Mouse (Mus musculus): Measurements from ENCODE around the gene Foxl1. TPM values are rescaled to one million over a fixed set of nuclear protein-coding genes. Genes with fewer than 3 reads are reported as not detected.

Foxl1 gene
- total RNA-seq, 2 experiments from 2014 or later: 0.10 to 0.18 TPM

DNA sequence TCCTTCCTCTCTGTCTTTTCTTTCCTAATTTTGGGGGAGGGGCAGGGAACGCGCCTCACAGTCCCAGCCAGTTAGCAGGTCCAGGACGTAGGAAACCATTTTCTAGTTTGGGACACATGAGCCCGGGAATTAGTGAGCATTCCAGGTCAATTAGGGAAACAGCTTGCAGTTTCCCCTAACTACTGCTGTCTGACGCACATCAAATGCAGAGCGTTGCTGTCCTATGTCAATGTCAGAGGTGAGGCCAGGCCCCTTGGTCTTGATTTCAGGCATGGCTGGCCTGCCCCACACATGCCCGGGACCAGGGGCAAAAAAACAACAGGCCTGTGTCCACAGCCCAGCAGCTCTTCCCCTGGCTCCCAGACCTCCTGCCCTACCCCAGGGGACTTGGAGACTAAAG lies 42.4 kb downstream of the Foxl1 start:
- DNase-seq: no peak

DNA sequence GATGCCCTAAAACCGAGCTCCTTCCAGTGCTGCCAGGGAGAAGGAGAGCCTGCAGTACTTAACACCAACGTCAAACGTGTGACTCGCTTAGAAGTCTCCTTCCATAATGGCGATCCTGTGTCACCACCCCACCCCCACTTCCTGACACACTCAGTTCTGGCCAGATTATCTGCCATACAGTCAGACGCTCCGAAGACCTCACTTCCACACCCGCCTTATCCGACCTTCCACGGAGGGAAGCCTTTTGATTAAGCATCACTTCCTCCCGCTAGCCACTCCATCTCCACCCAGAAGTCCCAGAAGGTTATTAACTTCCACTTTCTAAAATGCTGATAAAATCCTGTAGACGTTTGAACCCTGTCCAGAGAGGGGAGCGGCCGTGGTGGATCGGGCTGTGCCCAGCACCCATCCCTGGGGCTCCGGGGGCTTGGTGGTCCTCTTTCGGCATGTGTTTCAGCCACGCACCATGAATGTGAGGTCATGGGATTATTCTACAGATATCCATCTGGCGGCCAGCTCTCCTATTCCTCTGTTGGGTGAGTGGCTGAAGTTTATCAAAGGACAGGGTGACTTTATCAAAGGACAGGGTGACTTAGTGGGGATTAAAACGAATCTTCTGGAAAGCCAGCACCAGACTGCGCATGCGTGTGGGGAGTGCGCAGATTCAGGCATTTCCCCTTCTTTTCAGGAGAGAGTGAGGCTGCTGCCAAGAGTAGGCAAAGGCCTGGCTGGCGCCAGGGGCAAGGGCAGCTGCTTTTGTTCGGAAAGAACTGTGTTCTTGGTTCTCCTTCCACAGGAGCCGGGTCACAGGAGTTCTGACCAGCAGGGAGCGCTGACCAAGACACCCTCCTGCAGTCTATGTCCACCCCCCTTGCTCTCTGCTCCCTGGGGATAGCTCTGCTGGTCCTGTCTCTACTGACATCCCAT lies 43.1 kb downstream of the Foxl1 start:
- peak; percentile 81 to 87 for DNase-seq

DNA sequence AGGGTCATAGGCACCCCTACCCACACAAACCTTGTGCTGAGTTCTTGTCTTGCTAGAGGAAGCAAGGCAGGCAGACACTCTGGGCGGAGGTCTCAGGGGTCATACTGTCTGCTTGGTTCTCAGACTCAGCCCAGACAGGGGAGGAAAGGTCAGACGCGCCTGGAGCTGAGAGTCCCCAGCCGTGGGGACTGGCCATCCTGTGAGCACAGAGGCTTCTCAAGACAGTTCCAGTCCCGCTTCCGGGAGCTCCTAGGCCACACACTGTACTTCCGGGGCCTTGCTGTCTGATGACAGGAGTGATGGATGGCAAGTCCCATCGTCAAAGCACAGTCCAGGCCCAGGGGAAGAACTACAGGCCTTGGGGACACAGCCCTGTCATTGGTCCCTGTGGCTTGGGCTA lies 44.8 kb downstream of the Foxl1 start:
- no peak for DNase-seq

DNA sequence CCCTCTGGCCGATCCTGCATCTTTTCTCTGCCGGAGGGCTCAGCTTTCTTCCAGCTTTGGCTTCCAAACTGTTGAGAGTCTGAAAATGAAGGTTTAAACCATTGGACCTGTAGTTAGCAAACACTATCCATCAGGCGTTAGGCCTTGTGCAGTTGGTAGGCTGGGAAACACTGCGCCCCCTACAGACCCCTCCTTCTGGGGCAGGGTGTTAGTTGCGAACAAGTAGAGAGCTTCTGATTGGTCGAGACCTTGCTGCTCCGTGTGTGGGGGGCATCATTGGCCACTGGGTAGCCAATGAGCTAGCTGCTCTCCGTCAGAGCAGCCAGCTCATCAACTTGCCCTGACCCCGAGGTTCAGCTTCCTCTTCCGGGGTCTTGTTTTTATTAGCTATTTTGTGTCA lies 46.4 kb downstream of the Foxl1 start:
- DNase-seq: no peak

DNA sequence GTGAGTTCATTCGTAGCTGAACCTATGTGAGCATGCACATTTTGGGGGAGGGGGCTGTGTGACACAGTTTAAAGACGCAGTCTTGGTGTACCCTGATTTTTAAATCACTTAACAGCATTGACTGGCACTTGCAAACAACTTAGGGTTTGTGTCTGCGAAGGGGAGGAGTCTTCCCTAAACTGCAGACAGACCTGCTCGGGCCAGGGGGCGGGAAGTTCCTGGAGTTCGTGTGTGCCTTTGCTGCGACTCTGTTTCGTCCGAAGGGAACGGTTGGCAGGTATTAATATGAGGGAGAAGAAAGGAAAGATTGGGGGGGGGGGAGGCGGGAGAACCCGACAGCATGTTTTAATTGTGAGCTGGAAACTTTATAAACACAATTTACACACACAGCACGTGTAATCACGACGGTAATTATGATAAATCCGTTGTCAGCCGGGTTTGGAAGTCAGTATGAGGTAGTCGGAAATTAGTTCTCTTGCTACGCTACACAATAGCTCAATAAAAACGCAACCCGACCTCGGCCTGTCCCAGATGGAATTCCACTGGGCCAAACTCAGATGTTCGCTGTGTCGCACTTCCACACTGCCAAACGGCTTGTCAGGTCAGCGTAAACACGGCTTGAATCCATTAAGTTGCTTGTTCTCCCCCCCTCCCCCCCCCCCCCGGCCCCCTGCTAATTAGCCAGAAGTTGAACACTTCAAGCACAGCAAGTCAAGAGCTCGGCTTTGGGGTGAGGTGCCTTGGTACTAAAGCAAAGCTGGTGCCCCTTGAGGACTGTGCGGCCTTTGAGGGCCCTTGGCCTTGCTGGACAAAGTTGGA lies 47.2 kb downstream of the Foxl1 start:
- DNase-seq: no peak

DNA sequence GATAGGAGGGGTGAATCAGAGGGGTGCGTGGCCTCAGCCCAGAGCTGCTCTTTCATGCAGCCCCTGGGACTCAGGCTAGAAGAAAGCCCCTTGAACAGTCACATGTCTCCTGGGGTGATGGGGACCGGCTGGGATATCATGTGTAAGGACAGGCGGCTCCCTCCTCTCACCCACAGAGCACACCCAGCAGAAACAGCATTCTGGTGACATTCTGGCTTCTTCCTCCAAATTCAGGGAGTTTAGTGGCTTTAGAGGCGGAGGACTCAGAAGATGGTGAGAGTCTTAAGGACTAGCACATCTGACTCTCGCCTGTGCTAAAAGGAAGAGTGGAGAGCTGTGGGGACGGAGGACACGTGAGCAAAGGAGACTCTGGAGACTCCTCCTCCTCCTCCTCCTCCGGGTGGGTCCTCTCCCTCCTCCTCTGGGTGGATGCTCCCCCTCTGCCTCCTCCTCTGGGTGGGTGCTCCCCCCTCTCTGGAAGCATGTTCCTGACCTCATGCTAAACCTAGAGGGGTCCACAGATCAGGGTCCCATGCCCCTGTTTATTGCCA lies 47.9 kb downstream of the Foxl1 start:
- DNase-seq: no peak

DNA sequence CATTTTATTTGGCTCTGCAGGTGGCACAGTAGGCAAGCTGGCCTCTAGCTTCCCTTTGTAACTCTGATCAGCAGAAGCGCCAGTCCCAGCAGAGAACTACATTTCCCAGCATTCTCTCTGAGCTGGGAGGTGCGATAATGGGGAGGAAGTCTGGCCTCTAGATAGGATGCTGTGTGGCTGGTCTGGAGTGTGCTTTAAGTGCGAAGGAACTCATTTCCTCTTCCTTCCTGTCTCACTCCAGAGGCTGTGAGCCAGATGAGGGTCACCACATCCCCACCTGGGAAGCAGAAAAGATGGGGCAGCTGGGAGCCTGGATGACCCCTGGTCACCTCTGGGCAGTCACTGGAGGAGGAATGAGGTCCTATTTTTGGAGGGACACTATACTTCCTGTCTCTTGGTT lies 48.6 kb downstream of the Foxl1 start:
- DNase-seq: peak; percentile 32 to 47

Small RNAs within 50 kb of the gene (microRNA-seq; reads per million reads assigned to microRNA genes)
- 0 reads per million in 2 experiments for gene Gm27530

Other genes with a start within 250 kb of the Foxl1 start
- gene Foxf1, start 43.6 kb upstream of the Foxl1 start, total RNA-seq (2021): under 1 TPM; 0.15 to 0.31 TPM
- 10 to 100 TPM; 12.7 to 13.0 TPM for gene Mthfsd, start 19.5 kb upstream of the Foxl1 start, total RNA-seq (2021)
- 1 to 10 TPM; 1.7 to 1.9 TPM for gene Foxc2, start 11.8 kb upstream of the Foxl1 start, total RNA-seq (2021)